Mouse (Mus musculus) urinary bladder, postnatal 36 days (tissue): ENCODE measurements around the gene Tox4.
A peak's percentile ranks its signal among the peaks of the same experiment; 100 is the strongest.
"Not testable (repeated sequence)": the region's sequence is repeated elsewhere in the genome, so short reads cannot be mapped to it uniquely, and the experiment has no call there.

Experiments
- DNase-seq, 2 experiments: peaks; one replicate each; pipeline ENCODE4 v3.0.0; 2022; ENCODE audit warnings: low spot score in 2 of 2, mixed read lengths in 1 of 2

The Tox4 gene

GRCm38 (mm10) chr14:52278932-52279746 lies at the start of gene Tox4, which contains the start of gene Rab2b:
Gene Tox4 (plus strand): TSS chr14:52279146.
Gene Rab2b (minus strand): TSS chr14:52279545.
- DNase-seq = peak; percentile 98

- no peak for DNase-seq
These were observed 46.7 kb upstream of the Tox4 start for GRCm38 (mm10) chr14:52232249-52232648.

GRCm38 (mm10) chr14:52235165-52235564 lies 43.8 kb upstream of the Tox4 start:
- no peak for DNase-seq

GRCm38 (mm10) chr14:52236216-52236615 lies 42.7 kb upstream of the Tox4 start:
- no peak for DNase-seq

GRCm38 (mm10) chr14:52244041-52244689 lies 34.8 kb upstream of the Tox4 start:
- DNase-seq = peak; percentile 99

- no peak for DNase-seq
These were observed 34.3 kb upstream of the Tox4 start for GRCm38 (mm10) chr14:52244690-52245042.

- no peak for DNase-seq
These were observed 32.8 kb upstream of the Tox4 start for GRCm38 (mm10) chr14:52246129-52246528.

- no peak for DNase-seq
These were observed 22.4 kb upstream of the Tox4 start for GRCm38 (mm10) chr14:52256311-52257175.

- DNase-seq = peak; percentile 96 to 98
These were observed 21.3 kb upstream of the Tox4 start, which contains the start of gene Chd8 for GRCm38 (mm10) chr14:52257484-52258213. Gene Chd8 (minus strand): TSS chr14:52257780.

- DNase-seq = no peak
These were observed 6.2 kb upstream of the Tox4 start for GRCm38 (mm10) chr14:52272781-52273180.

GRCm38 (mm10) chr14:52277210-52277609 lies 1.7 kb upstream of the Tox4 start:
- DNase-seq = no peak

- DNase-seq = no peak
These were observed 788 bp downstream of the Tox4 start for GRCm38 (mm10) chr14:52279747-52280120.

- DNase-seq = no peak
These were observed 4.7 kb downstream of the Tox4 start for GRCm38 (mm10) chr14:52283629-52284028.

- DNase-seq = no peak
These were observed 5.2 kb downstream of the Tox4 start for GRCm38 (mm10) chr14:52284191-52284590.

- no peak for DNase-seq
These were observed 16.8 kb downstream of the Tox4 start for GRCm38 (mm10) chr14:52295558-52296264.

- not testable (repeated sequence) for DNase-seq
These were observed 24.6 kb downstream of the Tox4 start for GRCm38 (mm10) chr14:52303517-52303916.

GRCm38 (mm10) chr14:52304644-52305271 lies 25.8 kb downstream of the Tox4 start, which contains the start of gene Mettl3:
Gene Mettl3 (minus strand): TSS chr14:52305128.
- DNase-seq = peak; percentile 89 to 91

- no peak for DNase-seq
These were observed 27.2 kb downstream of the Tox4 start for GRCm38 (mm10) chr14:52306100-52306499.

- not testable (repeated sequence) for DNase-seq
These were observed 31.4 kb downstream of the Tox4 start for GRCm38 (mm10) chr14:52310343-52310742.

GRCm38 (mm10) chr14:52310906-52311305 lies 32.0 kb downstream of the Tox4 start:
- no peak for DNase-seq
